Mouse (Mus musculus) cerebellum, adult 8-10 months (tissue): ENCODE data around the gene Efcc1.

Experiments used
- DNase-seq: peaks from one replicate; pipeline ENCODE4 v3.0.0; 2022

Efcc1 gene

GRCm38 (mm10) chr6:87730591-87731462 lies at the start of gene Efcc1:
Efcc1 (plus strand) TSS chr6:87730869.
- DNase-seq, result peak; percentile 8

DNA sequence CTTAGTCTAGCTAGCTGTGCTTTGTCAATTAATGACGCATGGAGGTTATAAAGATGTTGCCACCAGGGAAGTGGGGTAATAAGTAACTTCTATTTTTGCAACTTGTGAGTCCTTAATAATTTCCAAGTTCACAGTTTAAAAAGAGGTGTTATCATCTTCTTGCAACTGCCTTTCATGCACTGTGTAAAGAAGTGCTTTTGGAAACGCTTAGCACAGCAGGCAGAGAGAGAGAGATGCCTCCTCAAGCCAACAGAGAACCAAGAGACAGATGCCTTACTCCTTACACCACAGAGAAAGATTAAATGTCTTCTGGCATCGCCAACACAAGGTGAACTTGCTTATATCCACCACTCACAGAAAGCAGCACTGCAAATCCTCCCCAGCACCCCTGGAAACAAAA lies 34.7 kb upstream of the Efcc1 start:
- DNase-seq, result no peak

DNA sequence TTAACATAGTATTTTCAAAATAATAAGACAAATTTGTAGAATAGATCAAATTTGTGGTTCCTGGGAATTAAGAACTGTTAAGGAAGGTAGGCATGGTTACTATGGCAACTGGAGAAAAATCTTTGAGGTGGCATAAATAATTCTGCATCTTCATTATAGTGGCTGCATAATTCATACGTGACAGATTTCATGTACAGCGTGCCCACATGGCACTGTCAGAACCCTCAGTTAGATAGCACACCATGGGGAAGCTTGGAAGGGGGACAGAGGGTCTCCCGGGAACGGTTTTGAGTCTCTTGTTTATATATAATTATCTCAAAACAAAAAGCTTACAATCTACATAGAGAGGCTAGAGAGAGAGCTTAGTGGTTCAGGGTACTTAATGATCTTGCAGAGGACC lies 34.1 kb upstream of the Efcc1 start:
- no peak for DNase-seq

DNA sequence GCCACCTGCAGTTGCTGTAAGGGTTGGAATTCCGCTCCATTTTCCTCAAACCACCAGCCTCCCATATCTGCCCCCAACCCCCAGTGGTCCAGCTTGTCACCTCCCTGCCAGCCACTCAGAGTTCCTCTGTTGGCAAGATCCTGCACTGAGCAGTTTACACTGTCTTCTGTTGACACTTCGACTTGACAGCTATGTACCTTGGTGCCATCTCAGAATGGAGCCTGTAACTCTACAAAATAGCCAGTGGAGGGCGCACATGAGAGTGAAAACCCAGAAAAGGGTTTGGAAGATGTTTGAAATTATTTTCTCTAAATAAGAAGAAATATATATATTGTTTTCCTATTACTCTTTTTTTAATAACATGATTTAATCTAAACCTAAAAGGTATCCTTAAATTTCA lies 24.4 kb upstream of the Efcc1 start:
- DNase-seq, result peak; percentile 3

GRCm38 (mm10) chr6:87712311-87712710 lies 18.4 kb upstream of the Efcc1 start:
- no peak for DNase-seq

DNA sequence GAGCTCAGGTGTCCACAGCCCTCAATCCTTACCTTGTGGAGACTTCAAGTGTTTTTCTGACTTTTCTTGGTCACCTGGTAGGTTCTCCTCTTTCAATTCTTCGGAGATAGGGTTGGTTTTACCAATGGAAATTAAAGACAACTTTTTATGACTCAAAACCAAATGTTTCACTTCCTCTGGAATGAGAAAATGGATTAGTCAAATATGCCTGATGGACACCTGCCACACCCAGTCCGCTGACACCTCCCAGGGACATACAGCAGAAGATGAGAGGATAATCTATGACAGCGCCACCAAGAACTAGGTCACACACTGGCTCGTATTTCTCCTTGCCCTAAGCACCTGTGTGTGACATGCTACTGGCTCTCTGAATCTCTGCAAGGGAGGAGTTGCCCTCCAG lies 16.6 kb upstream of the Efcc1 start:
- DNase-seq, result no peak

GRCm38 (mm10) chr6:87722631-87723030 lies 8.0 kb upstream of the Efcc1 start:
- DNase-seq, result no peak

GRCm38 (mm10) chr6:87725267-87725912 lies 5.3 kb upstream of the Efcc1 start:
- no peak for DNase-seq

DNA sequence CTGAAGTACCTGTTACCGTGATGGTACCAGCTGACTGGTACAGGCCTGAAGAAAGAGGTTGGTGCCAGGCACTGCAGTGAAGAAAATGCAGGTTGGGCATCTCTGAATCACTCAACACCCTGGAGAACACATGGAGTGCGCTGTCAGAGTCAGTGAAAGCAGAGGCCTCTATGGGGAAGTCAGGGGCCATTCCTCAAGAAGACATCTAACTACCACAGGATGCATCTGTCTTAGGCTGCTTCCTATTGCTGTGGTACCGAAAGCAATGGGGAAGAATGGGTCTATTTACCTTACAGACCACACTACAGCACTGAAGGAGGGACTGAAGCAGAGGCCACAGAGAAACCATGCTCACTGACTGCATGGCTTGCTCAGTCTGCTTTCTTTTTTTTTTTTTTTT lies 2.6 kb upstream of the Efcc1 start:
- DNase-seq, result no peak

GRCm38 (mm10) chr6:87730141-87730540 lies 528 bp upstream of the Efcc1 start:
- no peak for DNase-seq

- no peak for DNase-seq
Observed at GRCm38 (mm10) chr6:87731463-87732095, 910 bp downstream of the Efcc1 start.

- DNase-seq, result no peak
Observed at GRCm38 (mm10) chr6:87732151-87733011, 1.7 kb downstream of the Efcc1 start.

GRCm38 (mm10) chr6:87733131-87733930 lies 2.7 kb downstream of the Efcc1 start:
- no peak for DNase-seq

DNA sequence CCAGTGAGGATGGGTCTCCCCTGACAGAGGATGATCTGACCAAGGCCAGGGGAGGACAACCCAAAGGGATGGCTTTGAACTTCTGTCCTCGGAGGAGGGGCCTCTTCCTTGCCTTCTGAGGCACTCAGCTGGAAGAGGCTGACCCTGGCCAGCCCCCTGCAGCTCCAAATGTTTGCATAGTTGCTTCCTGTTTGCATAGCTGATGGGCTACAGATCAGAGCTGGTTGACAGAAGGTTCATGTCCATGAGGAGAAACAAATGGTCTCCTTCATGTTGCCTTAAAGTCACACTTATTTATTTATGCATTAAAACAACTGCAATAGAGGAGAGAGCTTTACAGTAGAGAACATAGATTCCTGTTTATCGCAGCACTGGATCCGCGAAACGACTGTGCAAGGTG lies 3.5 kb downstream of the Efcc1 start:
- DNase-seq, result no peak

- no peak for DNase-seq
Observed at GRCm38 (mm10) chr6:87736923-87737322, 6.3 kb downstream of the Efcc1 start.

DNA sequence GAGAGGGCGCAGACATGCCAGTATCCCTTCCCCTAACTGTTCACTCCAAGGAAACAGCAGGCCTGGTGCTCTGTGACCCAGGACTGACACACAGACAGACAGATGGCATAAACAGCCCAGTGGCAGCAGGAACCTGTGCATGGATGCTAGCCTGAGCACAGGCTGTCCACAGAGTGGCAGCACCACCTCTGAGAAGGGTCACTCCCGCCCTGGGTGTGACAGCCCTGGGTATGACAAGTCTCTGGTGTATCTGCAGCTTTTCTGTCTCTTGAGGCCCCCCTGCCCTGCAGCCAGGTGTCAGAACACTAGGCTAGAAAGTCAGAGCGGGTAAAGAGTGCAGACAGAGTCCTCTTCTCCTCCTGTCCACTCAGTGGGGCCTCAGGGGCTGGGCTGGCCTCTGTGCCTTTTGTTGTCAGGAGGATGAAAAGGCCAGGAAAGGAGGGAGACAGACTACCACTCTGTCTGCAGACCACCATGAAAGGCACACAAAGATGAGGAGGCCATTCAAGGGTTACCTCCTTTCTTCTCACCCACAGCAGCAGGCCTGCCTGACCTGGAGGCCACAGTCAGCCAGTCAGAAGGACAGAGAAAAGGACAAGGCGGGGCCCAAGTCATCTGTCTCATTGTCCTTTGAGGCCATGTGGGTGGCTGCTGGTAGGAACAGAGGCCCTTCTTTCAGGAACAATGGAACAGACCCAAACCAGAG lies 7.4 kb downstream of the Efcc1 start:
- DNase-seq, result no peak

GRCm38 (mm10) chr6:87739898-87740297 lies 9.2 kb downstream of the Efcc1 start:
- DNase-seq, result no peak

DNA sequence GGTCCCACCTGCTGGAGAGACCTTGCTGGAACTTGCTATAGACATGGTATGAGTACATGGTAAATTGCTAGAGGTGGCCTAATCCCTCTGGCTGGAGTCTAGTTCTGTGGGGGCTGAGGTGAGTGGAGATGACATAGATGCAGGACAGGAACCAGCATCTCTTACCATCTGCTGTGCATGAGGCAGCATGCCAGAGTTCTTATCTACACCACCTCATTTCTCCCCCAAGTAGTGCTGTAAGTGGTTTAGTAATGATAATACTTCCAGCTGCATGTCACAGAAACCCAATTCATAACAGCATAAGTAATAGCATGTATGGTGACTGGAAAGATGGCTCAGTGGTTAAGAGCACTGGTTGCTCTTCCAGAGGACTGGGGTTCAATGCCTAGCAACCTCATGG lies 9.8 kb downstream of the Efcc1 start:
- no peak for DNase-seq

DNA sequence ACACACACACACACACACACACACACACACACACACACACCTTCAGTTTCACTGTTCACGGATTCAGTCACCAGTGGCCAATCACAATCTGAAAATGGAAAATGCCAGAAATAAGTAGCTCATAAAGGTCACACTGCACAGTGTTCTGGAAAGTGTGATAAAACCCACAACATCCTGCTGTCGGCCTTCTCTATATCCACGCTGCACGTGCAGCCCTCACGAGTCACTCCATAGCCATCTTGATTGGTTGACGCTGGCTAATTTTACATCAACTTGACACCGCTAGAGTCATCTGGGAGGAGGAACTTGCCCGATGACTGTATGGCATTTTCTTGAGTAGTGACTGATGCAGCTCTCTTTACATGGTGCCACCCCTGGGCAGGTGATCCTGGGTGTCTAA lies 11.3 kb downstream of the Efcc1 start:
- no peak for DNase-seq

- DNase-seq, result no peak
Observed at GRCm38 (mm10) chr6:87742804-87743203, 12.1 kb downstream of the Efcc1 start.

DNA sequence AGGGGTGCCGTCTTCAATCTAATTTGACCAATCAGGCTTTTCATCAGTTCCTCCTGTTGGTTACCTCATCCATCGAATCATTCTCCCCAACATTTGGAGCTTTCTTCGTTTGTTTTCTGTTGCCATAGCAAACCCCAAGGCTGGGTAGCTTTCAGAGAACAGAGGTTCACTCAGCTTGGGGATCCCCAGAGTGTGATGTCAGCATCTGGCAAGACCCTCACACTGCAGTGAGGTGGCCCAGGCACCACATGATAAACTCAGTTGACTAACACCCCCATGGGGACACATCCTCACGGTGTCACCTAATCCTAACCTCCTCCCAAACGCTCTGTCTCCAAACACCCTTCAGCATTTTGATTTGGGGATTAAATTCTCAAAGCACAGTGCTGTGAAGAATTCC lies 12.6 kb downstream of the Efcc1 start:
- DNase-seq, result no peak
